Mouse (Mus musculus): ENCODE results near the gene Cpsf3.

The Cpsf3 gene

GRCm38 (mm10) chr12:21333021-21333420, 47.8 kb downstream of the Cpsf3 start:
- no peak for DNase-seq (ENCODE audit: low spot score in 2 of 2)

GRCm38 (mm10) chr12:21333766-21334165, 48.6 kb downstream of the Cpsf3 start:
- no peak for DNase-seq (ENCODE audit: low spot score in 2 of 2)

GRCm38 (mm10) chr12:21335869-21336268, 50.7 kb downstream of the Cpsf3 start:
- DNase-seq (ENCODE audit: low spot score in 2 of 2), result peak; percentile 35 to 49

DNA sequence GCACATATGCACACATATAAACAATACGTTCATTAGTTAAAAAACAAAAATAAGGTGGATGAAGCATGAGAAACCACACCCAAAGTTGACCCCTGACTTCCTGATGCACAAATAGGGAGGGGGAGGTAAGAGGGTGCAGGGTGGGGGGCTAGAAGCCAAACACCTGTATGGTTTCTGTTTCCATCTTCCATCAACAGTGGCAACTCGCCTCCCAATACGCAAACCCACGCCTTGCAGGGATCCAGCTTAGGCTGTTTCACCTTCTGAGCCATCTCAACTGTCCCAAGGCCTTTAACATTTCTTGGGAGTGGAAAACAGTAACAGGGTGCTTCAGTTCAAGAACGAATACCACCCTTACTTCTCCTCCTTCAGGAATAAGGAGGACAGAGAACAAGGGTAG, 52.0 kb downstream of the Cpsf3 start:
- DNase-seq (ENCODE audit: low spot score in 2 of 2), result no peak

DNA sequence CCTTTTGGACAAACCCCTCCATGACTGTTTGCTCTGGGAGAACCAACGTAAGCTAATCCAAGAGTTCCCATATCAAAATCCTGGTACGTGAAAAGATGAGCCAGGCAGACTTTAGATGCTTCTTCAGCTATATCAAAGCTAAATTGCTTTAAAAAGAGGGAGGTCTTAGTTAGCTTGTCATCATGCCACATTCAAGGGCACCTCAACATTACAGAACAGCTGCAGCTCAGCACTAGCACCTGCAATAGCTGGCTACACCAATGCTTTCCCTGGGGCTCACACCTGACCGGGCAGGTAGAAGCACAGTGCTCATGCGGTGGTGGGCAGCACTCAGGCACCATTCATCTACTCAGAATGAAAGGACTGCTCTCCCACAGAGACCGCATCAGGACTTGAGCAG, 55.5 kb downstream of the Cpsf3 start:
- no peak for DNase-seq (ENCODE audit: low spot score in 2 of 2)

GRCm38 (mm10) chr12:21346972-21347371, 61.8 kb downstream of the Cpsf3 start:
- no peak for DNase-seq (ENCODE audit: low spot score in 2 of 2)

DNA sequence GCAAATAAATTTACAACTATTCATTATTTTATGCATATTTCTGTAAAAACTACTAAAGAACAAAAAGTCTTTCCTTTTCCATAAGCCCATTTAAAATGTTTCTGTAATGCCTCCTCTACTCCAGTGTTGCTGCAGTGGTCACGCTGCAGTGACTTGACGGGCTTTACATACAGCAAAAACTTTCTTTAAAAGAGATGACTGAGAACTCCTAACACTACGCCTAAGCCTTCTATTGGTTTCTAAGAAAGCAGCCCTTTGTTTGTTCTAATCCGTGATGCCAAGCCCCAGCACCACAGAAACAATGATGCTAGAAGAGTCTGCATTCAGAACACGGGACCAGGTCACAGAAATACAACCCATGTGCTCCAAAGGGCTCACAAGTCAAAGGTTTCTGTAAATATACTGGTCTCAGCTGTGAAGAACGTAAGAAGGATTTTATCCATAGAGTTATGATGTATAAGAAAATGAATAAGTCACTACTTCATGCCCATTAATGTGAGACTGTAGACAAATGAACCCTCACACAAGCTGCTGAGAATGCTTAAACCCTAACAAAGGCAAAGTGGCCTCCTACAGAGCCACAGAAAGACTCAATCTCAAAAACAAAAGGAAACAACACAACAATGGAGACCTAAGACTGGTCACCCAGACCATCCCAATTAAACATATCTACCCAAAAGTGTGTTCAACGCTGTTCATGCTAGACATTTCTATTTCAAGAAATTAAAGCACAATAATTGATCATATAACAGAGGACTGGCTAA, 65.1 kb downstream of the Cpsf3 start:
- no peak for DNase-seq (ENCODE audit: low spot score in 2 of 2)

- no peak for DNase-seq (ENCODE audit: low spot score in 2 of 2)
Observed at GRCm38 (mm10) chr12:21353681-21354080, 68.5 kb downstream of the Cpsf3 start.

- DNase-seq (ENCODE audit: low spot score in 2 of 2), result no peak
Observed at GRCm38 (mm10) chr12:21362686-21363085, 77.5 kb downstream of the Cpsf3 start.

- no peak for DNase-seq (ENCODE audit: low spot score in 2 of 2)
Observed at GRCm38 (mm10) chr12:21363195-21363594, 78.0 kb downstream of the Cpsf3 start.
